Mouse (Mus musculus) forebrain, embryonic 14.5 days (tissue): ENCODE data around the gene Rheb. TPM values are rescaled to one million over a fixed set of nuclear protein-coding genes. Genes with fewer than 3 reads are reported as not detected.
"Not testable (repeated sequence)": the region's sequence is repeated elsewhere in the genome, so short reads cannot be mapped to it uniquely, and the experiment has no call there.

ENCODE experiments used
- ATAC-seq: fragments of 200-750 bp; cut with Nextera tagmentation; 2 replicates; pipeline ENCODE4 v1.8.0; 2017; ENCODE audit warnings: mild to moderate bottlenecking, moderate library complexity
- DNase-seq: peaks from one replicate; pipeline ENCODE4 v3.0.0-alpha.2; 2015; ENCODE audit warnings: low spot score
- H3K27ac ChIP-seq: fragments of 300-500 bp; sonication (generic); 2 replicates; pipeline ENCODE4 v1.5.1; 2014; ENCODE audit warnings: low read depth, mild to moderate bottlenecking, control low read depth, low read length, moderate library complexity
- H3K27me3 ChIP-seq: fragments of 300-500 bp; sonication (generic); replicated peaks from 2 replicates; pipeline ENCODE4 v1.6.1; 2014; ENCODE audit warnings: low read length, control low read depth, mixed read lengths; ENCODE audit not compliant: control insufficient read depth, insufficient read depth
- H3K36me3 ChIP-seq: fragments of 300-500 bp; sonication (generic); 2 replicates; pipeline ENCODE4 v1.6.1; 2014; ENCODE audit warnings: low read length, control low read depth; ENCODE audit not compliant: control insufficient read depth, insufficient read depth
- H3K4me1 ChIP-seq: fragments of 300-500 bp; sonication (generic); 2 replicates; pipeline ENCODE4 v1.6.1; 2014; ENCODE audit warnings: antibody characterized with exemption, low read length, control low read depth; ENCODE audit not compliant: control insufficient read depth, insufficient read depth
- H3K4me2 ChIP-seq: fragments of 300-500 bp; sonication (generic); 2 replicates; pipeline ENCODE4 v1.6.1; 2014; ENCODE audit warnings: mild to moderate bottlenecking, control low read depth, low read length
- H3K4me3 ChIP-seq: fragments of 300-500 bp; sonication (generic); 2 replicates; pipeline ENCODE4 v1.5.1; 2014; ENCODE audit warnings: low read depth, low read length, control low read depth
- H3K9ac ChIP-seq: fragments of 300-500 bp; sonication (generic); 2 replicates; pipeline ENCODE4 v1.6.1; 2014; ENCODE audit warnings: mild to moderate bottlenecking, low read length, control low read depth, moderate library complexity
- H3K9me3 ChIP-seq: fragments of 300-500 bp; sonication (generic); replicated peaks from 2 replicates; pipeline ENCODE4 v1.6.1; 2016; ENCODE audit warnings: low read length, control low read depth, mixed read lengths; ENCODE audit not compliant: control insufficient read depth
- WGBS: fragments of 180-500 bp; shearing (Covaris S2); extraction: QIAGEN DNeasy Blood & Tissue Kit; methylation state at CpG from one replicate; pipeline ENCODE4 v1.1.7; 2014; 5-methylcytosine and 5-hydroxymethylcytosine counted together
- polyA plus RNA-seq: library from polyadenylated mRNA; unstranded; fragments of >200 nt; fragmentation: Nextera tagmentation; extraction: Ambion mirVana; gene quantifications from 2 replicates; pipeline ENCODE4 v1.2.1, GENCODE M21; 2014

The Rheb gene
- polyA plus RNA-seq, 1 experiment from 2014 or later: 229 TPM

DNA sequence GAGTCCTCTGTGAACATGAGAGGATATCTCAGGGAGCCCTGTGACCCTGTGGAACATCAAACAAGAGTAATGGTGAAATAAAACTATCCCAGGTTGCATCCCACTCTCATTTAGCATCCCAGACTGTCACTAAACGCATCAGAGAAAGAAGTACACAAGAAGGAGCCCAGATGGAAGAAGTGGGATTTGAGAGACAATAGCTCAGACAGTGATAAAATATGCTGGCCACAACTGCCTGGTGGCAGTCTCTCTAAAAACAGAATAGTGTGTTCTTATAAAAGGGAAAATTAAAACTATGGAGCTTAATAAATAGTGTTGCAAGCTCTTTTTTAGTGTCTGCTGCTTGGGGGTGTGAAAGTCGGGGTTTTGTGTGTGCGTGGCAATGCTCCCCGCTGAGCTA lies 59.5 kb downstream of the Rheb start:
- Histone ChIP-seq H3K27me3 (0 out of 2 replicates have a peak, but pooled peaks cover 4% of the 10 kb centered on the region), H3K9ac (no peak overlapping the region), H3K36me3 (no peaks in the 10 kb centered on the region), H3K4me3 (no peak overlapping the region), H3K4me2 (no peak overlapping the region), H3K9me3 (no peaks in the 10 kb centered on the region), H3K27ac (no peak overlapping the region), H3K4me1 (no peaks in the 10 kb centered on the region)
- ATAC-seq (no peak), DNase-seq (no peak)
- 82% methylated on average over 4 of the region's 4 CpGs for WGBS

DNA sequence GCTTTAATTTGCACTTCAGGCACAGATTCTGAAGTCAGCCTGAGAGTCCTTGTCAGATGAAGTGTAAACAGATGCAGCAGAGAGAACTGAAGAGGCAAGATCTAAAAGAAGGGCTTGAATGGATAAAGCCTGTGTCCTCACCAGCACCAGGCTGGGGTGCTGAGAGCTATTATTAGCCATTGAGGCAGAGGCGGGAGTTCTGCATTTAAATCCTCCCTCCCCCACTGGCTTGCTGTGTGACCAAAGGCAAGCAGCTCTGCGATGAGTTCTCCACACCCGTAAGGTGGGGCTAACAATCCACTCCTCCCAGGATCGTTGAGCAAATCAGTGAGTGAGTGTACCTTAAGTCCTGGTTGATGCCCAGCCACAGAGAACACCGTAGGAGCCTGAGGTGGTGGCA lies 61.4 kb downstream of the Rheb start:
- no peaks in the 10 kb centered on the region for H3K9me3 ChIP-seq
- H3K36me3 ChIP-seq: no peaks in the 10 kb centered on the region
- H3K4me1 ChIP-seq: no peaks in the 10 kb centered on the region
- ATAC-seq (no peak), DNase-seq (no peak)
- no peak overlapping the region for H3K4me3 ChIP-seq
- H3K4me2 ChIP-seq: no peak overlapping the region
- WGBS: 22% methylated on average over 5 of the region's 5 CpGs
- no peak overlapping the region for H3K27ac ChIP-seq
- 0 out of 2 replicates have a peak, but pooled peaks cover 4% of the 10 kb centered on the region for H3K27me3 ChIP-seq
- H3K9ac ChIP-seq: no peak overlapping the region

DNA sequence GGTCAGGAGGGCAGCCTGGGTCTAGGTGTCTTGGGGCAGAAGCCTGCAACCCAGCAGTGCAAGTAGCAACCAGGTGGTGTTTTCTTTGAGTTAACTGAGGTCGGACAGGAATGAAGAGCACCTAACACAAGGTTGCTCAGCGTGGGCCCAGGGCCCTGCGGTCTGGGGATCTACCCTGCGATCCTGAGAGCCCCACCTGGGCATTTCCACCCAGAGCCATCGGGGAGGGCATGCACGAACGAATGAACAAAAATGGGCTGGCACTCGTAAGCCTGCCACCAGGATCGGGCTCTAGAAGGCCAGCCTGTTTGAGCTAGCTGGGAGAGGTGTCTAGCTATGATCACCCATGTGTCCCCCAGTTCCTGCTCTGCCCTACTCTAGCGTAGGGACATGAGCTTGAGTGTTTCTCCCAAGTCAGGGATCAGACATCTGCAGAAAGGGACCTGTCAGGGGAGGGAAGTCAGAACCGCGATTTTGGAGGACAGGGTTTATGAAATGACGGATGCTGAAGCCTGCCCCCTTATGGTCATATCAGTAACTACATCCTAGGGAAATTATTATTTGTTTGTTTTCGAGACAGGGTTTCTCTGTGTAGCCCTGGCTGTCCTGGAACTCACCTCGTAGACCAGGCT lies 62.4 kb downstream of the Rheb start:
- no peak overlapping the region for H3K27ac ChIP-seq
- DNase-seq: peak; percentile 53
- H3K4me1 ChIP-seq: no peaks in the 10 kb centered on the region
- H3K9ac ChIP-seq: no peak overlapping the region
- ATAC-seq: no peak
- no peaks in the 10 kb centered on the region for H3K36me3 ChIP-seq
- no peak overlapping the region for H3K4me2 ChIP-seq
- H3K27me3 ChIP-seq: 0 out of 2 replicates have a peak, but pooled peaks cover 4% of the 10 kb centered on the region
- no peaks in the 10 kb centered on the region for H3K9me3 ChIP-seq
- WGBS: 43% methylated on average over 15 of the region's 15 CpGs
- H3K4me3 ChIP-seq: no peak overlapping the region

DNA sequence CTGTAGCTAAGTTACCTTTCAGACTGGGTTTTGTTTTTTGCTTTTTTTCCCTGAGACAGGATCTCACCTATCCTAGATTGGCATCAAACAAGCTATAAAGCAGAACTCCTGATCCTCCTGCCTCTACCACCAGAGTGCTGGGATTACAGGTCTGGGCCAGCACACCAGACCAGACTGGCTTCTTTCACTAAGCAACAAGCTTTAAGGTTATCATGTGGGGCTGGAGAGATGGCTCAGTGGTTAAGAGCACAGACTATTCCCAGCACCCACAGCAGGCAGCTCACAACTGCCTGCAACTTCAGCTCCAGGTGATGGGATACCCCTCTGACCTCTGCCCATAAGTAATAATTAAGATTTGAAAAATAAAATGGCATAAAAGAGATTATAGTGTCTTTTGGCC lies 63.1 kb downstream of the Rheb start:
- DNase-seq: no peak
- no peak overlapping the region for H3K9ac ChIP-seq
- no peaks in the 10 kb centered on the region for H3K36me3 ChIP-seq
- ATAC-seq: no peak
- no peak overlapping the region for H3K4me2 ChIP-seq
- no peaks in the 10 kb centered on the region for H3K9me3 ChIP-seq
- H3K27ac ChIP-seq: no peak overlapping the region
- H3K4me3 ChIP-seq: no peak overlapping the region
- H3K4me1 ChIP-seq: no peaks in the 10 kb centered on the region
- H3K27me3 ChIP-seq: 0 out of 2 replicates have a peak, but pooled peaks cover 4% of the 10 kb centered on the region

DNA sequence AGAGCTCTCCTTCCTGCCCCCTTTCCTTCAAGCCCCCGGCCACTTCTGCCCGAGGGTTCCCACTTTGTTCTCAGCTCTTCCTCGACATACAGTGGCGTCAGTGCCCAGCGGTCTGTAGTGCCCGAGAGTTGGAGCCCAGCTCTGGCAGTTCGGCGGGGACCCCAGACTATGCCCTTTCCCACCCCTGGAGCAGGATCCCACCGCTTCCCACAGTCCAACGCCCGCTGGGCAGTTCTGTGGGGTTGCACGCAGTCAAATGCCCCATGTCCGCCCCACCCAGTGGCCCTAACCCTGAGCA lies 63.6 kb downstream of the Rheb start:
- H3K27ac ChIP-seq: no peak overlapping the region
- no peak overlapping the region for H3K4me3 ChIP-seq
- no peak for ATAC-seq
- 44% methylated on average over 13 of the region's 13 CpGs for WGBS
- 0 out of 2 replicates have a peak overlapping the region, but pooled peaks have one; percentile 25 for H3K9ac ChIP-seq
- 0 out of 2 replicates have a peak overlapping the region, but pooled peaks have one; percentile 16 for H3K4me2 ChIP-seq
- no peak for DNase-seq
- no peaks in the 10 kb centered on the region for H3K4me1 ChIP-seq
- no peaks in the 10 kb centered on the region for H3K36me3 ChIP-seq
- 0 out of 2 replicates have a peak, but pooled peaks cover 4% of the 10 kb centered on the region for H3K27me3 ChIP-seq
- H3K9me3 ChIP-seq: no peaks in the 10 kb centered on the region

DNA sequence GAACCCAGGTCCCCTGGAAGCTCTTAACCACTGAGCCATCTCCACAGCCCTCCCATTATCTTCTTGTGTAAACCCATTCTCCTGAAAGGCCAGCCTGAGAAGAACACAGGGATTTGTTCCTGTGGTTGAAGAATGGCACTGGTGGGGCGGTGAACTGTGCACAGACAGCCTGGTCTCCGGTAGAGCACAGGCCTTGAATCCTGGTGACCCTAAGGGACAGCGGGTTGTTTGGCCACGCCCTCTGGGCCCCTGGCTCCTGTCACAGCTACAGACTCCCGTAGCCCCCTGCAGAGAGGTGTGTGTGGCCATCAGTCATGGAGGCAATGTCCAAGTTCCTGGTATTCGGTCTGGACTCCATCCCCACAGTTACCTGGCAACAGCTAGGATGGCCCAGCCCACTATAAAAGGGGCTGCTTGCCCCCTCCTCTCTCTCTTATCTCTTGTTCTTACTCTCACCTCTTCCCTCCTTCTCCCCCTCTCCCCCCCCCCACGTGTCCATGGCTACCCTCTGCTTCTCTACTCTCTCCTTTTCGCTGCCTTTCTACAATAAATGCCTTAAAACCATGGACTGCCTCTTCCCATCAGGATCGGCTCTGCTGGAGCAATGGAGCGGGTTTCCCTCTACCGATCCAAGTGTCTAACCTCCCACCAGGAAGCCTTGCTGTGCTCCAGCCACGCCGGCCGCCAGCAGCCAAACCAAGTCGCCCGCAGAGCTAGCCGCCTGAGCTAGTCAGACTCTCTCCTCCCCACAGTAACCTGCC lies 64.2 kb downstream of the Rheb start:
- Histone ChIP-seq H3K9ac (0 out of 2 replicates have a peak overlapping the region, but pooled peaks have one; percentile 25), H3K27me3 (0 out of 2 replicates have a peak, but pooled peaks cover 4% of the 10 kb centered on the region), H3K4me1 (no peaks in the 10 kb centered on the region), H3K4me2 (0 out of 2 replicates have a peak overlapping the region, but pooled peaks have one; percentile 16), H3K27ac (no peak overlapping the region), H3K4me3 (no peak overlapping the region), H3K9me3 (no peaks in the 10 kb centered on the region), H3K36me3 (no peaks in the 10 kb centered on the region)
- ATAC-seq (no peak), DNase-seq (no peak)
- WGBS: 23% methylated on average over 17 of the region's 17 CpGs

DNA sequence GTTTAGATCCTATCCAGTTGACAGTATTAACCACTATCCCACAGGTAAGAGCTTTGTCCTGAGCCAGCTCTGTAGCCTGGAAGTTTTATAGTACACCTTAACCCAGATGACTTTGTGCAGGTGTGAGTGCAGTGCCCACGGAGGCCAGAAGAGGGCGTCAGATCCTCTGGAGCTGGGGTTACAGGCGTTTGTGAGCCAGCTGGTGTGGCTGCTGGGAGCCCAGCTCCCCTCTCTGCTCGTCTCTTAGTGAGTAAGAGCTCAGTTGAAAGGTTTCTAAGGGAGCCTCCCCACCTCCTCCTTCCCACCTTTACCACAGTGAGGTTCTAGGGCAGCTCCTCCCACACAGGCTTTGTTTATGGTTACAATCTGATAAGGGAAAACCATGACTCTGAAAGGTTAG lies 65.7 kb downstream of the Rheb start:
- H3K27ac ChIP-seq: no peak overlapping the region
- 0 out of 2 replicates have a peak, but pooled peaks cover 4% of the 10 kb centered on the region for H3K27me3 ChIP-seq
- H3K36me3 ChIP-seq: no peaks in the 10 kb centered on the region
- 67% methylated on average over 4 of the region's 4 CpGs for WGBS
- no peaks in the 10 kb centered on the region for H3K4me1 ChIP-seq
- ATAC-seq (no peak), DNase-seq (no peak)
- no peak overlapping the region for H3K4me3 ChIP-seq
- H3K9me3 ChIP-seq: no peaks in the 10 kb centered on the region
- H3K4me2 ChIP-seq: no peak overlapping the region
- no peak overlapping the region for H3K9ac ChIP-seq

DNA sequence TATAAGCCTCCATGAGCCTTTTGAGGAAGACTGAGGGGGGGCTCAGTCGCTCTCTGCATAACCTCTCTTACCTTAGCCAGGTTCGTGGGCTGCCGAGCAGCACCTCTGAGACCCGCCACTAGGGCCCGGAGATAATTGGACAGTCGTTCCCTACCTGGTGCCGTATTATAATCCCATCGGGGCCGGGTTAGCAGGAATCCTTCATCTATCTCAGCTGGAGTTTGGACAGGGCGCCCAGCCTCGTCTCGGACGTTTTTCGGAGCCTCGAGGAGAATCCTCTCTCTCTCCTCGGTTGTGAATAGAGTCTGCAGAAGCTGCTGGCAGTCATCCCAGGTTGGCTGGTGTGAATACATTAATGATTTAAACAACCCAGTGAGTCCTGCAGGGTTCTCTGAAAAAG lies 67.9 kb downstream of the Rheb start:
- H3K4me1 ChIP-seq, ATAC-seq, H3K4me2 ChIP-seq, H3K36me3 ChIP-seq, H3K4me3 ChIP-seq, H3K27me3 ChIP-seq, DNase-seq, H3K9me3 ChIP-seq, H3K9ac ChIP-seq, H3K27ac ChIP-seq: not testable (repeated sequence)
- WGBS: 53% methylated on average over 16 of the region's 16 CpGs

DNA sequence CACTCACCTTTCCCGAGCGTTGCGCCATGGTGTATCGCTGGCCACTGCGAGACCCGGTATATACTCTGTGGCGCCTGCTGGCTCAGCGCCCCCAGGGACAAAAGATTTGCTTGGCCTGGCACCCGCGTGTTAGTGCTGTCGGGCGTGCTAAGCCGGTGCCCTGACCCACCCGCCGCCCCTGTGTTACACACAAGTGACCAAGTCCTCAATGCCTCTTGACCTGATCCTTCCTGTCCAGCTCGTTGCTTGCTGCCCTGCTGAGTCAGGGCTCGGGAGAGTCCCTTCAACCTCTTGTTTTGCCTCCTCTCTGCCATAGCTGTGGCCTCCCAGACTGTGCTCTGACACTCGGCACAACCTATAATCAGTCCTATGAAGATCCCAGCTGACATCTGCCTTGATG lies 84.6 kb downstream of the Rheb start, which contains the start of gene Crygn:
Gene Crygn, minus strand, starts transcription at position 193 of the 400 bp plus-strand sequence.
- Histone ChIP-seq H3K9me3 (no peaks in the 10 kb centered on the region), H3K4me1 (no peaks in the 10 kb centered on the region), H3K36me3 (no peaks in the 10 kb centered on the region), H3K27me3 (no peaks in the 10 kb centered on the region), H3K4me3 (no peak within 1 kb of the TSS), H3K27ac (no peak within 1 kb of the TSS), H3K4me2 (no peak within 1 kb of the TSS), H3K9ac (no peak within 1 kb of the TSS)
- DNase-seq (no peak), ATAC-seq (no peak)
- WGBS: 28% methylated on average over 18 of the region's 18 CpGs
